12 mouse cellular contexts compared by ENCODE assay signal in genomic region chrX:85932991-85933390, GRCm38 (mm10).
DNase-seq lines count a peak whose midpoint lies in the region; ATAC-seq and TF ChIP-seq lines count a peak whose summit lies in the region.
"Had no signal": no experiment of that assay in that cellular context is flagged by ENCODE, and none has a peak within 500 bp of the region (broad histone marks: within the 10 kb centered on the region; RNA-seq: fewer than 3 reads in every experiment).

No protein-coding gene starts in this region.

- no peaks in the 10 kb centered on the region for H3K9me3 ChIP-seq in forebrain, embryonic 14.5 days (replicated peaks; ENCODE audit: control insufficient read depth, low read length)
- no peaks in the 10 kb centered on the region for H3K9me3 ChIP-seq in forebrain, embryonic 16.5 days (ENCODE audit: control insufficient read depth, low read length)
- H3K9me3 ChIP-seq in limb, embryonic 14.5 days (ENCODE audit: control insufficient read depth, low read length) = no peaks in the 10 kb centered on the region
- no peaks in the 10 kb centered on the region for H3K9me3 ChIP-seq in limb, embryonic 10.5 days (replicated peaks)
- H3K9me3 ChIP-seq in embryonic facial prominence, embryonic 14.5 days (ENCODE audit: control insufficient read depth, low read length) = no peaks in the 10 kb centered on the region
- H3K9me3 ChIP-seq: embryonic facial prominence, embryonic 15.5 days had no signal

- H3K36me3 ChIP-seq in forebrain, embryonic 14.5 days (ENCODE audit: control insufficient read depth, insufficient read depth, low read length) = no peaks in the 10 kb centered on the region
- H3K36me3 ChIP-seq in forebrain, embryonic 16.5 days (ENCODE audit: control insufficient read depth, insufficient read depth) = no peaks in the 10 kb centered on the region
- no peaks in the 10 kb centered on the region for H3K36me3 ChIP-seq in limb, embryonic 14.5 days (ENCODE audit: control insufficient read depth, insufficient read depth, low read length)
- H3K36me3 ChIP-seq in limb, embryonic 10.5 days = no peaks in the 10 kb centered on the region
- H3K36me3 ChIP-seq in embryonic facial prominence, embryonic 14.5 days (ENCODE audit: control insufficient read depth, insufficient read depth, low read length) = no peaks in the 10 kb centered on the region
- H3K36me3 ChIP-seq: embryonic facial prominence, embryonic 15.5 days had no signal

- H3K27me3 ChIP-seq in forebrain, embryonic 14.5 days (replicated peaks; ENCODE audit: control insufficient read depth, insufficient read depth, low read length) = no peaks in the 10 kb centered on the region
- no peaks in the 10 kb centered on the region for H3K27me3 ChIP-seq in forebrain, embryonic 16.5 days (replicated peaks; ENCODE audit: control insufficient read depth, insufficient read depth, low read length)
- H3K27me3 ChIP-seq in limb, embryonic 14.5 days (ENCODE audit: control insufficient read depth, insufficient read depth, low read length) = no peaks in the 10 kb centered on the region
- no peaks in the 10 kb centered on the region for H3K27me3 ChIP-seq in limb, embryonic 10.5 days (ENCODE audit: low read depth, poor library complexity, severe bottlenecking)
- no peaks in the 10 kb centered on the region for H3K27me3 ChIP-seq in embryonic facial prominence, embryonic 14.5 days (replicated peaks; ENCODE audit: control insufficient read depth, insufficient read depth, low read length)
- H3K27me3 ChIP-seq: embryonic facial prominence, embryonic 15.5 days had no signal

- peak; percentile 51 for DNase-seq in forebrain, embryonic 14.5 days (ENCODE audit: low spot score)
- peak; percentile 42 for DNase-seq in limb, embryonic 14.5 days (ENCODE audit: low spot score)
- DNase-seq in limb, embryonic 10.5 days (ENCODE audit: low spot score) = no peak
- peak; percentile 9 for DNase-seq in MN1 (ENCODE audit: low spot score)
- peak; percentile 39 for DNase-seq in embryonic facial prominence, embryonic 14.5 days (ENCODE audit: low spot score)
- no peak for DNase-seq in spleen, postnatal 14 days (ENCODE audit: low spot score in 2 of 2)
- DNase-seq in spleen, postnatal 4 days (ENCODE audit: low spot score in 2 of 2) = no peak
- DNase-seq: adrenal gland, postnatal 36 days; gastrocnemius, postnatal 36 days had no signal

- 7% methylated on average over 2 of the region's 2 CpGs for WGBS in forebrain, embryonic 14.5 days
- 8% methylated on average over 2 of the region's 2 CpGs for WGBS in forebrain, embryonic 16.5 days
- WGBS in limb, embryonic 14.5 days = 5% methylated on average over 2 of the region's 2 CpGs
- 15% methylated on average over 2 of the region's 2 CpGs for WGBS in limb, embryonic 10.5 days
- WGBS in embryonic facial prominence, embryonic 14.5 days = 11% methylated on average over 2 of the region's 2 CpGs

- no peak overlapping the region for H3K4me3 ChIP-seq in forebrain, embryonic 14.5 days (ENCODE audit: low read depth, low read length)
- no peak overlapping the region for H3K4me3 ChIP-seq in forebrain, embryonic 16.5 days (replicated peaks; ENCODE audit: low read length)
- no peak overlapping the region for H3K4me3 ChIP-seq in limb, embryonic 14.5 days (replicated peaks; ENCODE audit: low read length)
- no peak overlapping the region for H3K4me3 ChIP-seq in limb, embryonic 10.5 days
- H3K4me3 ChIP-seq in embryonic facial prominence, embryonic 14.5 days (ENCODE audit: low read depth, low read length) = no peak overlapping the region
- H3K4me3 ChIP-seq: embryonic facial prominence, embryonic 15.5 days had no signal

- no peak overlapping the region for H3K9ac ChIP-seq in forebrain, embryonic 14.5 days (ENCODE audit: low read length)
- H3K9ac ChIP-seq in forebrain, embryonic 16.5 days (replicated peaks; ENCODE audit: low read depth, low read length) = no peak overlapping the region
- H3K9ac ChIP-seq in limb, embryonic 14.5 days (ENCODE audit: low read depth, low read length, severe bottlenecking) = no peak overlapping the region
- H3K9ac ChIP-seq in embryonic facial prominence, embryonic 14.5 days (ENCODE audit: low read depth, low read length) = no peak overlapping the region
- H3K9ac ChIP-seq: embryonic facial prominence, embryonic 15.5 days had no signal

- H3K4me1 ChIP-seq in forebrain, embryonic 14.5 days (ENCODE audit: control insufficient read depth, insufficient read depth, low read length) = no peaks in the 10 kb centered on the region
- H3K4me1 ChIP-seq in forebrain, embryonic 16.5 days (replicated peaks; ENCODE audit: control insufficient read depth, insufficient read depth, low read length) = no peaks in the 10 kb centered on the region
- no peaks in the 10 kb centered on the region for H3K4me1 ChIP-seq in limb, embryonic 14.5 days (ENCODE audit: control insufficient read depth, insufficient read depth, low read length)
- no peaks in the 10 kb centered on the region for H3K4me1 ChIP-seq in limb, embryonic 10.5 days
- H3K4me1 ChIP-seq in embryonic facial prominence, embryonic 14.5 days (ENCODE audit: control insufficient read depth, insufficient read depth, low read length) = no peaks in the 10 kb centered on the region
- H3K4me1 ChIP-seq: embryonic facial prominence, embryonic 15.5 days had no signal

- TF ChIP-seq POLR2A in limb, embryonic 14.5 days (IDR thresholded peaks at IDR 0.05; ENCODE audit: borderline replicate concordance, extremely low read depth, insufficient read depth, insufficient read length) = no peak

- H3K4me2 ChIP-seq in forebrain, embryonic 14.5 days (ENCODE audit: low read length) = no peak overlapping the region
- no peak overlapping the region for H3K4me2 ChIP-seq in forebrain, embryonic 16.5 days (ENCODE audit: low read length)
- no peak overlapping the region for H3K4me2 ChIP-seq in limb, embryonic 14.5 days (replicated peaks; ENCODE audit: low read depth, low read length, severe bottlenecking)
- no peak overlapping the region for H3K4me2 ChIP-seq in embryonic facial prominence, embryonic 14.5 days (ENCODE audit: low read depth, low read length)
- H3K4me2 ChIP-seq: embryonic facial prominence, embryonic 15.5 days; midbrain, embryonic 11.5 days had no signal

- ATAC-seq in forebrain, embryonic 14.5 days = no peak
- no peak for ATAC-seq in forebrain, embryonic 16.5 days
- ATAC-seq in limb, embryonic 14.5 days (ENCODE audit: low FRiP score, low read depth) = no peak
- no peak for ATAC-seq in embryonic facial prominence, embryonic 14.5 days (ENCODE audit: low read depth)

- H3K27ac ChIP-seq in forebrain, embryonic 14.5 days (ENCODE audit: low read depth, low read length) = no peak overlapping the region
- H3K27ac ChIP-seq in forebrain, embryonic 16.5 days (ENCODE audit: low read length) = no peak overlapping the region
- no peak overlapping the region for H3K27ac ChIP-seq in limb, embryonic 14.5 days (replicated peaks; ENCODE audit: low read depth, low read length)
- H3K27ac ChIP-seq in limb, embryonic 10.5 days = no peak overlapping the region
- no peak overlapping the region for H3K27ac ChIP-seq in embryonic facial prominence, embryonic 14.5 days (replicated peaks; ENCODE audit: low read depth, low read length)
- H3K27ac ChIP-seq: embryonic facial prominence, embryonic 15.5 days had no signal

Comparison
In these comparisons a context has a peak if more than half of its experiments do, and no peak if none do; other contexts are left out.
1. DNase-seq: peak in forebrain, embryonic 14.5 days (single experiment), limb, embryonic 14.5 days (single experiment), MN1 (single experiment) and embryonic facial prominence, embryonic 14.5 days (single experiment); none in limb, embryonic 10.5 days (single experiment), spleen, postnatal 14 days (0 of 2) and spleen, postnatal 4 days (0 of 2).